Mouse (Mus musculus): ENCODE data around the gene Ankrd13d.

- TF ChIP-seq CTCF (IDR thresholded peaks at IDR 0.05; ENCODE audit: low read depth), result 0 out of 2 replicates have a peak, but pooled peaks have one; percentile 7
- no peak for TF ChIP-seq EP300 (IDR thresholded peaks at IDR 0.05; ENCODE audit: low read depth)
Measured at GRCm38 (mm10) chr19:4247010-4247409, 35.9 kb downstream of the Ankrd13d start.

Data from heart, postnatal 0 days (tissue).